Mouse (Mus musculus) MEL (cell line): Measurements from ENCODE around the gene Atf3. TPM values are rescaled to one million over a fixed set of nuclear protein-coding genes. Genes with fewer than 3 reads are reported as not detected.

Experiments used
- DNase-seq: peaks from one replicate; pipeline ENCODE4 v3.0.0; 2011; ENCODE audit warnings: low read depth, low spot score
- H3K27ac ChIP-seq: 2 replicates; pipeline ENCODE4 v1.5.1; 2012; ENCODE audit warnings: low read depth, mild to moderate bottlenecking, control low read depth, low read length, moderate library complexity; ENCODE audit not compliant: control insufficient read depth
- H3K27me3 ChIP-seq, 2 experiments: fragments of 150-350 bp in 1 of 2; sonication (generic) in 1 of 2; 2 replicates each; pipeline ENCODE4 v1.6.1; 2012; ENCODE audit warnings: low read length in 2 of 2, mild to moderate bottlenecking in 2 of 2, improper control_type of control experiment in 1 of 2, moderate library complexity in 1 of 2; ENCODE audit not compliant: insufficient read depth in 2 of 2, control insufficient read depth in 1 of 2
- H3K36me3 ChIP-seq, 2 experiments: 2 replicates each; pipeline ENCODE4 v1.6.1; 2012 to 2014; ENCODE audit warnings: low read length in 2 of 2, improper control_type of control experiment in 1 of 2, inconsistent platforms in 1 of 2, mild to moderate bottlenecking in 1 of 2; ENCODE audit not compliant: insufficient read depth in 2 of 2, control insufficient read depth in 1 of 2
- H3K4me1 ChIP-seq, 2 experiments: fragments of 150-350 bp in 1 of 2; sonication (generic) in 1 of 2; 2 replicates each; pipeline ENCODE4 v1.6.1; 2012; ENCODE audit warnings: low read length in 2 of 2, improper control_type of control experiment in 1 of 2, mild to moderate bottlenecking in 1 of 2; ENCODE audit not compliant: insufficient read depth in 2 of 2, control insufficient read depth in 1 of 2
- H3K4me3 ChIP-seq, 2 experiments: fragments of 150-350 bp in 1 of 2; sonication (generic) in 1 of 2; 2 replicates each; pipeline ENCODE4 v1.5.1; 2012; ENCODE audit warnings: low read depth in 2 of 2, low read length in 2 of 2, mild to moderate bottlenecking in 2 of 2, moderate library complexity in 2 of 2, control low read depth in 1 of 2, improper control_type of control experiment in 1 of 2; ENCODE audit not compliant: control insufficient read depth in 1 of 2, insufficient read depth in 1 of 2
- H3K79me2 ChIP-seq: 2 replicates; pipeline ENCODE4 v1.6.1; 2012; ENCODE audit warnings: mild to moderate bottlenecking, low read length, moderate library complexity; ENCODE audit not compliant: control insufficient read depth, poor library complexity, insufficient read depth
- H3K9ac ChIP-seq: 2 replicates; pipeline ENCODE4 v1.6.1; 2012; ENCODE audit warnings: low read depth, mild to moderate bottlenecking, control low read depth, low read length, moderate library complexity; ENCODE audit not compliant: control insufficient read depth, poor library complexity, severe bottlenecking
- H3K9me3 ChIP-seq: fragments of 150-350 bp; sonication (generic); replicated peaks from 2 replicates; pipeline ENCODE4 v1.6.1; 2012; ENCODE audit warnings: mild to moderate bottlenecking, low read length, improper control_type of control experiment, moderate library complexity; ENCODE audit not compliant: insufficient read depth
- CHD1 ChIP-seq: IDR thresholded peaks from 2 replicates; pipeline ENCODE4 v1.6.1; 2012; ENCODE audit warnings: low read depth, mild to moderate bottlenecking, inconsistent platforms, low read length, improper control_type of control experiment
- CHD2 ChIP-seq: IDR thresholded peaks from 2 replicates; pipeline ENCODE4 v1.6.1; 2011; ENCODE audit warnings: low read length, improper control_type of control experiment
- ELF1 ChIP-seq: IDR thresholded peaks from 2 replicates; pipeline ENCODE4 v1.6.1; 2014; ENCODE audit warnings: low read depth, mild to moderate bottlenecking, inconsistent platforms, low read length, improper control_type of control experiment, moderate library complexity
- GATA1 ChIP-seq: IDR thresholded peaks from 2 replicates; pipeline ENCODE4 v1.6.1; 2011; ENCODE audit warnings: low read depth, low read length, improper control_type of control experiment
- JUND ChIP-seq: IDR thresholded peaks from 2 replicates; pipeline ENCODE4 v1.6.1; 2011; ENCODE audit warnings: low read depth, mild to moderate bottlenecking, improper control_type of control experiment, low read length
- KAT2A ChIP-seq: conservative IDR thresholded peaks from 2 replicates; pipeline ENCODE4 v1.6.1; 2012; ENCODE audit warnings: low read depth, low read length, improper control_type of control experiment, inconsistent platforms
- MXI1 ChIP-seq: IDR thresholded peaks from 2 replicates; pipeline ENCODE4 v1.6.1; 2011; ENCODE audit warnings: mild to moderate bottlenecking, low read depth, low read length, improper control_type of control experiment
- MYB ChIP-seq: IDR thresholded peaks from 2 replicates; pipeline ENCODE4 v1.6.1; 2011; ENCODE audit warnings: mild to moderate bottlenecking, low read depth, low read length, improper control_type of control experiment
- MYC ChIP-seq: IDR thresholded peaks from 2 replicates; pipeline ENCODE4 v1.6.1; 2011; ENCODE audit warnings: low read depth, mild to moderate bottlenecking, low read length, improper control_type of control experiment, moderate library complexity
- POLR2AphosphoS2 ChIP-seq: IDR thresholded peaks from 2 replicates; pipeline ENCODE4 v1.6.1; 2011; ENCODE audit warnings: low read length, improper control_type of control experiment
- TAL1 ChIP-seq: IDR thresholded peaks from 2 replicates; pipeline ENCODE4 v1.6.1; 2012; ENCODE audit warnings: mild to moderate bottlenecking, inconsistent platforms, low read length, moderate library complexity, mixed read lengths
- ZC3H11A ChIP-seq: IDR thresholded peaks from 2 replicates; pipeline ENCODE4 v1.6.1; 2012; ENCODE audit warnings: low read depth, mild to moderate bottlenecking, inconsistent platforms, low read length, improper control_type of control experiment
- ZNF384 ChIP-seq: IDR thresholded peaks from 2 replicates; pipeline ENCODE4 v1.6.1; 2012; ENCODE audit warnings: low read depth, mild to moderate bottlenecking, inconsistent platforms, low read length, improper control_type of control experiment
- polyA plus RNA-seq, 2 experiments: library from polyadenylated mRNA; stranded (reverse) in 1 of 2; unstranded in 1 of 2; fragments of >175 nt in 1 of 2; fragments of >200 nt in 1 of 2; gene quantifications; 2 replicates each; pipeline versions ENCODE4 v1.2.1 to v1.2.4; 2012; ENCODE audit warnings: low replicate concordance in 2 of 2, low read depth in 1 of 2; ENCODE audit not compliant: insufficient read length in 2 of 2, insufficient read depth in 1 of 2, missing spikeins in 1 of 2
- total RNA-seq: library from RNA; depleted of rRNA; stranded (reverse); fragments of 300-350 nt; gene quantifications from 2 replicates; pipeline ENCODE4 v1.2.3, GENCODE M21; 2012

Gene Atf3
- total and polyA plus RNA-seq, 3 experiments, result 0.46 to 1.4 TPM; not detected in 1

- TF ChIP-seq TAL1 (peak; percentile 87), CHD2 (no peak)
Observed at GRCm38 (mm10) chr1:191132934-191133333, 84.9 kb downstream of the Atf3 start (continued).

- DNase-seq, result peak; percentile 19
- Histone ChIP-seq H3K4me1 (peaks cover 12 to 26% of the 10 kb centered on the region in 2 experiments), H3K9me3 (no peaks in the 10 kb centered on the region), H3K27ac (no peak overlapping the region), H3K79me2 (no peaks in the 10 kb centered on the region), H3K4me3 (0 out of 4 replicates have a peak overlapping the region, but pooled peaks of 1 of the 2 experiments have one; percentile 36), H3K9ac (no peak overlapping the region; the same call in 1 of the 2 replicates), H3K27me3 (no peaks in the 10 kb centered on the region), H3K36me3 (peaks cover 0 to 17% of the 10 kb centered on the region in 2 experiments; a peak in 2 of 4 replicates)
- TF ChIP-seq CHD1 (no peak), POLR2AphosphoS2 (no peak), GATA1 (no peak)
Observed at GRCm38 (mm10) chr1:191132240-191132639, 85.6 kb downstream of the Atf3 start.

- H3K9ac ChIP-seq, result no peak overlapping the region
- no peaks in the 10 kb centered on the region for H3K27me3 ChIP-seq
- H3K79me2 ChIP-seq, result no peaks in the 10 kb centered on the region
- DNase-seq, result peak; percentile 23
- H3K27ac ChIP-seq, result no peak overlapping the region
- H3K4me3 ChIP-seq, result no peak overlapping the region
- H3K4me1 ChIP-seq, result peaks cover 12 to 26% of the 10 kb centered on the region in 2 experiments
- no peaks in the 10 kb centered on the region for H3K9me3 ChIP-seq
- no peak for TF ChIP-seq MXI1
- no peak for TF ChIP-seq MYB
- TF ChIP-seq ZNF384, result no peak
- TF ChIP-seq POLR2AphosphoS2, result no peak
- no peak for TF ChIP-seq GATA1
- no peak for TF ChIP-seq ELF1
- no peak for TF ChIP-seq MYC
- no peak for TF ChIP-seq ZC3H11A
- no peak for TF ChIP-seq JUND
- TF ChIP-seq CHD1, result no peak
- no peak for TF ChIP-seq KAT2A
- TF ChIP-seq, all 39 proteins: peak for 0
- H3K36me3 ChIP-seq, result peaks cover 0 to 17% of the 10 kb centered on the region in 2 experiments; a peak in 2 of 4 replicates
Observed at GRCm38 (mm10) chr1:191131692-191132091, 86.1 kb downstream of the Atf3 start.
